Mouse (Mus musculus) kidney, adult 2 months (tissue): Measurements from ENCODE around the gene Psapl1.

ENCODE experiments used
- CTCF ChIP-seq: fragments of 200-500 bp; conservative IDR thresholded peaks from 2 replicates; pipeline ENCODE4 v1.5.1; 2011; ENCODE audit warnings: low read depth, mild to moderate bottlenecking, control low read depth, low read length, moderate library complexity, mixed read lengths; ENCODE audit not compliant: insufficient read depth, insufficient read length
- POLR2A ChIP-seq: fragments of 200-500 bp; IDR thresholded peaks from one replicate; pipeline ENCODE4 v1.6.1; 2011; ENCODE audit warnings: low read depth, low read length, control low read depth

DNA sequence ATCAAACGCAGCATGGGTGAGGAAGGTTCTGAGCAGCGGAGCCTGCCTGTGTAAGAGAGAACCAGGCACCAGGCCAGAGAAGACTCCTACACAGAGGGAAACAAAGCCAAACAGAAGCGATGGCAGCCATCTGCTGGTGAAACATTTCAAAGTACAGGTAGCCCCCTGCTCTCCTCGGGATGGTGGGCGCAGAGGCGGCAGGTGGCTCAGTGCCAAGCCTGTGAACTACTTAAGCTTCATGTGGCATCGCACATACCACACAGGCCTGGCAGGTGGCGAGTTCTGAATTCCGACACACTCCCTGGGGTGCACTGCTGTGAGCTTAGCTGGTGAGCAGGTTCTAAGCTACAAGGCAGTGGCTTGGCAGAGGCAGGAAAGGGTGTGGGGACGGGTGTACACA, 9.5 kb downstream of the Psapl1 start:
- TF ChIP-seq POLR2A: no peak
- no peak for TF ChIP-seq CTCF
